21 mouse cellular contexts compared by ENCODE assay signal in the genomic region with DNA sequence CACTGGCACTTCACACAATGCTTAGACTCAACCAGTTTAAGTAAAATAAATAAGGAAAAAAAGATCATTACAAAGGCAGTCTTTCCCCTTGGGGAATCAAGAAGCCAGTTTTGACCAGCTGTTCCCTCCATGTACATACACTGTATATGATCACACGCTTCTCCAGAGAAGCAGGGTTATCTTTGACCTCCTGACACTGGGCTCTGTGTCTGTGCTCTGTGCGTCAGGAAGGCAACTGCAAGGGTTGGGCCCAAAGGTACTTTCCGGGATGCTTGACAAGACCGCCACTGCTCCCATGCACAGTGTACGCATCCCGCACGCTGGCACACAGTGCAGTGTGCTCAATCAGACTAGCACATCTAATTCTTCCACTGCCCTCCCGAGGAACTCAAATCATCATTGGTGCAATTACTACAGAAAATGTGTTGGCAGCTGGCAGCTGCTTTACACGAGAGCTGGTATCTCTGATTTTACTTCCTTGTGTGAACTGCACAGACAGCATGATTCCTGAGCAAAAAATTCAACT. TPM values are rescaled to one million over a fixed set of nuclear protein-coding genes. Genes with fewer than 3 reads are reported as not detected.
A peak's percentile ranks its signal among the peaks of the same experiment; 100 is the strongest.
DNase-seq lines count a peak whose midpoint lies in the region; ATAC-seq and TF ChIP-seq lines count a peak whose summit lies in the region.
"Had no signal": no experiment of that assay in that cellular context is flagged by ENCODE, and none has a peak within 500 bp of the region (broad histone marks: within the 10 kb centered on the region; RNA-seq: fewer than 3 reads in every experiment).

No protein-coding gene starts in this region.

- no peaks in the 10 kb centered on the region for H3K4me1 ChIP-seq in hindbrain, embryonic 11.5 days (replicated peaks; ENCODE audit: control insufficient read depth, insufficient read depth, low read length)
- no peaks in the 10 kb centered on the region for H3K4me1 ChIP-seq in hindbrain, postnatal 0 days (ENCODE audit: insufficient read depth, low read length)
- no peaks in the 10 kb centered on the region; the same call in 1 of the 2 replicates for H3K4me1 ChIP-seq in neural tube, embryonic 13.5 days (replicated peaks)
- no peaks in the 10 kb centered on the region for H3K4me1 ChIP-seq in hindbrain, embryonic 14.5 days (replicated peaks; ENCODE audit: control insufficient read depth, insufficient read depth, low read length)
- H3K4me1 ChIP-seq in liver, embryonic 11.5 days (replicated peaks; ENCODE audit: control insufficient read depth, insufficient read depth, low read length), result no peaks in the 10 kb centered on the region
- H3K4me1 ChIP-seq: heart, embryonic 10.5 days had no signal

- peak; percentile 38; the same call in 1 of the 2 replicates for ATAC-seq in hindbrain, embryonic 11.5 days (ENCODE audit: low FRiP score)
- no peak for ATAC-seq in hindbrain, postnatal 0 days
- ATAC-seq in neural tube, embryonic 13.5 days (ENCODE audit: low read depth), result peak; percentile 23; the same call in 1 of the 2 replicates
- ATAC-seq in hindbrain, embryonic 14.5 days (ENCODE audit: low FRiP score), result peak; percentile 51; the same call in 1 of the 2 replicates
- no peak for ATAC-seq in liver, embryonic 11.5 days (replicated peaks; ENCODE audit: low FRiP score)
- ATAC-seq: activated CD4-positive, CD25-positive, alpha-beta regulatory T cell, adult 4 months had no signal

- no peaks in the 10 kb centered on the region for H3K27me3 ChIP-seq in hindbrain, embryonic 11.5 days (ENCODE audit: control insufficient read depth, insufficient read depth, low read length)
- H3K27me3 ChIP-seq in hindbrain, postnatal 0 days (ENCODE audit: insufficient read depth, low read length), result no peaks in the 10 kb centered on the region
- no peaks in the 10 kb centered on the region for H3K27me3 ChIP-seq in neural tube, embryonic 13.5 days
- H3K27me3 ChIP-seq in hindbrain, embryonic 14.5 days (ENCODE audit: control insufficient read depth, insufficient read depth, low read length), result no peaks in the 10 kb centered on the region
- no peaks in the 10 kb centered on the region for H3K27me3 ChIP-seq in liver, embryonic 11.5 days (replicated peaks; ENCODE audit: control insufficient read depth, insufficient read depth, low read length)
- H3K27me3 ChIP-seq: CH12.LX had no signal

- H3K27ac ChIP-seq in hindbrain, embryonic 11.5 days (ENCODE audit: low read depth, low read length), result no peak overlapping the region
- no peak overlapping the region for H3K27ac ChIP-seq in hindbrain, postnatal 0 days
- H3K27ac ChIP-seq in neural tube, embryonic 13.5 days (replicated peaks), result no peak overlapping the region
- no peak overlapping the region for H3K27ac ChIP-seq in hindbrain, embryonic 14.5 days
- H3K27ac ChIP-seq in liver, embryonic 11.5 days (ENCODE audit: low read depth, low read length), result no peak overlapping the region
- H3K27ac ChIP-seq: heart, embryonic 10.5 days; limb, embryonic 10.5 days; macrophage had no signal

- no peak overlapping the region for H3K4me3 ChIP-seq in hindbrain, embryonic 11.5 days (ENCODE audit: low read depth, low read length)
- no peak overlapping the region for H3K4me3 ChIP-seq in hindbrain, postnatal 0 days (ENCODE audit: low read length)
- no peak overlapping the region for H3K4me3 ChIP-seq in neural tube, embryonic 13.5 days
- no peak overlapping the region for H3K4me3 ChIP-seq in hindbrain, embryonic 14.5 days (replicated peaks; ENCODE audit: low read length)
- no peak overlapping the region for H3K4me3 ChIP-seq in liver, embryonic 11.5 days (ENCODE audit: low read depth, low read length)
- H3K4me3 ChIP-seq: heart, embryonic 10.5 days; limb, embryonic 10.5 days had no signal

- TF ChIP-seq CTCF in hindbrain, postnatal 0 days (IDR thresholded peaks at IDR 0.05; ENCODE audit: low read depth), result no peak

- H3K9ac ChIP-seq in hindbrain, embryonic 11.5 days (ENCODE audit: low read depth, low read length), result no peak overlapping the region
- H3K9ac ChIP-seq in hindbrain, postnatal 0 days (replicated peaks; ENCODE audit: low read length), result no peak overlapping the region
- no peak overlapping the region for H3K9ac ChIP-seq in neural tube, embryonic 13.5 days
- no peak overlapping the region for H3K9ac ChIP-seq in hindbrain, embryonic 14.5 days
- no peak overlapping the region for H3K9ac ChIP-seq in liver, embryonic 11.5 days (ENCODE audit: low read depth, low read length)

- WGBS in hindbrain, embryonic 11.5 days, result 82% methylated on average over 9 of the region's 9 CpGs
- WGBS in hindbrain, postnatal 0 days, result 65% methylated on average over 9 of the region's 9 CpGs
- 69% methylated on average over 9 of the region's 9 CpGs for WGBS in neural tube, embryonic 13.5 days
- WGBS in hindbrain, embryonic 14.5 days, result 66% methylated on average over 9 of the region's 9 CpGs
- WGBS in liver, embryonic 11.5 days, result 83% methylated on average over 9 of the region's 9 CpGs

- H3K36me3 ChIP-seq in hindbrain, embryonic 11.5 days (ENCODE audit: control insufficient read depth, insufficient read depth, low read length), result 0 out of 2 replicates have a peak, but pooled peaks cover 2% of the 10 kb centered on the region
- peaks cover 17% of the 10 kb centered on the region; the same call in 1 of the 2 replicates for H3K36me3 ChIP-seq in hindbrain, postnatal 0 days (ENCODE audit: insufficient read depth, low read length)
- H3K36me3 ChIP-seq in neural tube, embryonic 13.5 days, result peaks cover 58% of the 10 kb centered on the region
- peaks cover 60% of the 10 kb centered on the region for H3K36me3 ChIP-seq in hindbrain, embryonic 14.5 days (replicated peaks; ENCODE audit: control insufficient read depth, insufficient read depth)
- peaks cover 19% of the 10 kb centered on the region for H3K36me3 ChIP-seq in liver, embryonic 11.5 days (ENCODE audit: control insufficient read depth, insufficient read depth, low read length)

- no peaks in the 10 kb centered on the region for H3K9me3 ChIP-seq in hindbrain, embryonic 11.5 days (ENCODE audit: control insufficient read depth, low read length)
- H3K9me3 ChIP-seq in hindbrain, postnatal 0 days (ENCODE audit: low read length), result no peaks in the 10 kb centered on the region
- H3K9me3 ChIP-seq in neural tube, embryonic 13.5 days, result no peaks in the 10 kb centered on the region
- H3K9me3 ChIP-seq in hindbrain, embryonic 14.5 days (ENCODE audit: control insufficient read depth, low read length), result no peaks in the 10 kb centered on the region
- no peaks in the 10 kb centered on the region for H3K9me3 ChIP-seq in liver, embryonic 11.5 days (ENCODE audit: control insufficient read depth, low read length)
- H3K9me3 ChIP-seq: heart, embryonic 10.5 days; limb, embryonic 10.5 days had no signal

- DNase-seq in hindbrain, embryonic 11.5 days (ENCODE audit: low spot score), result no peak
- DNase-seq in hindbrain, postnatal 0 days (ENCODE audit: low spot score), result no peak
- DNase-seq in neural tube, embryonic 10.5 days (ENCODE audit: extremely low spot score, low spot score), result no peak
- no peak for DNase-seq in hindbrain, embryonic 14.5 days (ENCODE audit: low spot score)
- DNase-seq in spleen, postnatal 36 days (ENCODE audit: low spot score in 2 of 2), result no peak
- DNase-seq in liver, embryonic 11.5 days (ENCODE audit: low spot score), result no peak
- DNase-seq: adrenal gland, postnatal 10 days; B cell, adult 2 months; cerebellum, adult 9-10 months; gastrocnemius, postnatal 10 days; kidney, adult 18-20 months; kidney, postnatal 4 days; liver; right cerebral cortex, postnatal 14 days; thymus, postnatal 14 days had no signal

- no peak overlapping the region for H3K4me2 ChIP-seq in hindbrain, embryonic 11.5 days (replicated peaks; ENCODE audit: low read depth, low read length)
- H3K4me2 ChIP-seq in hindbrain, postnatal 0 days (ENCODE audit: low read depth, low read length), result no peak overlapping the region
- H3K4me2 ChIP-seq in neural tube, embryonic 13.5 days, result no peak overlapping the region
- no peak overlapping the region for H3K4me2 ChIP-seq in hindbrain, embryonic 14.5 days (replicated peaks)
- H3K4me2 ChIP-seq in liver, embryonic 11.5 days, result no peak overlapping the region

RNA-seq across cellular contexts. Expression of gene Usp12, which starts 57.8 kb away (rescaled TPM):
- 11.6 and 12.6 TPM in 2 replicates for polyA plus RNA-seq in hindbrain, embryonic 11.5 days (2014; fragmentation: Nextera tagmentation; extraction: Ambion mirVana)
- total RNA-seq in hindbrain, postnatal 0 days (2014; rRNA removed), result 15.5 and 20.7 TPM in 2 replicates
- 13.2 TPM in 2 replicates for polyA plus RNA-seq in hindbrain, postnatal 0 days (2015; fragmentation: Nextera tagmentation; extraction: Ambion mirVana)
- polyA plus RNA-seq in neural tube, embryonic 13.5 days (2015; fragmentation: Nextera tagmentation; extraction: Ambion mirVana), result 22.3 and 22.5 TPM in 2 replicates
- 12.1 and 13.8 TPM in 2 replicates for polyA plus RNA-seq in hindbrain, embryonic 14.5 days (2014; fragmentation: Nextera tagmentation; extraction: Ambion mirVana)
- polyA plus RNA-seq in liver, embryonic 11.5 days (2014; fragmentation: Nextera tagmentation; extraction: Ambion mirVana), result 11.1 and 12.8 TPM in 2 replicates

Comparison
In these comparisons a context has a peak if more than half of its experiments do, and no peak if none do; other contexts are left out.
1. ATAC-seq: peak in hindbrain, embryonic 11.5 days (single experiment), neural tube, embryonic 13.5 days (single experiment) and hindbrain, embryonic 14.5 days (single experiment); none in hindbrain, postnatal 0 days (single experiment) and liver, embryonic 11.5 days (single experiment).